Mouse (Mus musculus) limb, embryonic 10.5 days (tissue): ENCODE data around the gene Jmjd8. TPM values are rescaled to one million over a fixed set of nuclear protein-coding genes. Genes with fewer than 3 reads are reported as not detected.

ENCODE experiments used
- DNase-seq: peaks from one replicate; pipeline ENCODE4 v3.0.0-alpha.2; 2017; ENCODE audit warnings: low spot score
- H3K27ac ChIP-seq: fragments of 300-500 bp; sonication (generic); 2 replicates; pipeline ENCODE4 v1.5.1; 2016; ENCODE audit warnings: mild to moderate bottlenecking
- H3K27me3 ChIP-seq: fragments of 300-500 bp; sonication (generic); 2 replicates; pipeline ENCODE4 v1.6.1; 2016; ENCODE audit warnings: low read depth, mild to moderate bottlenecking; ENCODE audit not compliant: poor library complexity, severe bottlenecking
- H3K36me3 ChIP-seq: fragments of 300-500 bp; sonication (generic); 2 replicates; pipeline ENCODE4 v1.6.1; 2016; ENCODE audit warnings: mild to moderate bottlenecking, moderate library complexity
- H3K4me1 ChIP-seq: fragments of 300-500 bp; sonication (generic); 2 replicates; pipeline ENCODE4 v1.6.1; 2016
- H3K4me3 ChIP-seq: fragments of 300-500 bp; sonication (generic); 2 replicates; pipeline ENCODE4 v1.5.1; 2016; ENCODE audit warnings: mild to moderate bottlenecking, moderate library complexity
- H3K9me3 ChIP-seq: fragments of 300-500 bp; sonication (generic); replicated peaks from 2 replicates; pipeline ENCODE4 v1.6.1; 2016; ENCODE audit warnings: mild to moderate bottlenecking
- WGBS: fragments of 180-500 bp; shearing (Covaris S2); methylation state at CpG from one replicate; pipeline ENCODE4 v1.1.7; 2016; 5-methylcytosine and 5-hydroxymethylcytosine counted together
- polyA plus RNA-seq: library from polyadenylated mRNA; unstranded; fragments of >200 nt; fragmentation: Nextera tagmentation; extraction: Ambion mirVana; gene quantifications from 2 replicates; pipeline ENCODE4 v1.2.1, GENCODE M21; 2016

Jmjd8 gene
- polyA plus RNA-seq, 1 experiment from 2014 or later: 54.9 TPM

- WGBS: under 1% methylated on average over 25 of the region's 25 CpGs
- Histone ChIP-seq H3K9me3 (no peaks in the 10 kb centered on the region), H3K36me3 (peaks cover 31% of the 10 kb centered on the region), H3K27me3 (no peaks in the 10 kb centered on the region), H3K4me1 (peaks cover 54% of the 10 kb centered on the region), H3K27ac (peak within 1 kb of the TSS; percentile 92), H3K4me3 (peak within 1 kb of the TSS; percentile 92)
- peak; percentile 96 for DNase-seq
Observed at GRCm38 (mm10) chr17:25874721-25875170, 46.1 kb downstream of the Jmjd8 start, which contains the start of gene Mettl26. Mettl26 (plus strand) TSS chr17:25875074.

GRCm38 (mm10) chr17:25875171-25876136 lies 46.8 kb downstream of the Jmjd8 start:
- WGBS: 2% methylated on average over 59 of the region's 59 CpGs
- H3K36me3 ChIP-seq: peaks cover 36% of the 10 kb centered on the region
- H3K27ac ChIP-seq: peak overlapping the region; percentile 92
- H3K4me1 ChIP-seq: peaks cover 61% of the 10 kb centered on the region
- H3K9me3 ChIP-seq: no peaks in the 10 kb centered on the region
- DNase-seq: peak; percentile 91
- no peaks in the 10 kb centered on the region for H3K27me3 ChIP-seq
- H3K4me3 ChIP-seq: peak overlapping the region; percentile 92

- peak overlapping the region; percentile 92 for H3K4me3 ChIP-seq
- H3K9me3 ChIP-seq: no peaks in the 10 kb centered on the region
- peaks cover 71% of the 10 kb centered on the region for H3K4me1 ChIP-seq
- peaks cover 36% of the 10 kb centered on the region for H3K36me3 ChIP-seq
- no peaks in the 10 kb centered on the region for H3K27me3 ChIP-seq
- peak overlapping the region; percentile 92 for H3K27ac ChIP-seq
- no peak for DNase-seq
- 67% methylated on average over 10 of the region's 10 CpGs for WGBS
Observed at GRCm38 (mm10) chr17:25876347-25876915, 47.8 kb downstream of the Jmjd8 start.

GRCm38 (mm10) chr17:25877025-25877424 lies 48.4 kb downstream of the Jmjd8 start:
- Histone ChIP-seq H3K4me1 (peaks cover 77% of the 10 kb centered on the region), H3K36me3 (peaks cover 36% of the 10 kb centered on the region), H3K27ac (no peak overlapping the region), H3K27me3 (no peaks in the 10 kb centered on the region), H3K9me3 (no peaks in the 10 kb centered on the region), H3K4me3 (peak overlapping the region; percentile 92)
- 91% methylated on average over 3 of the region's 3 CpGs for WGBS
- no peak for DNase-seq

- Histone ChIP-seq H3K9me3 (no peaks in the 10 kb centered on the region), H3K27me3 (no peaks in the 10 kb centered on the region), H3K36me3 (peaks cover 46% of the 10 kb centered on the region), H3K4me1 (peaks cover 86% of the 10 kb centered on the region), H3K4me3 (0 out of 2 replicates have a peak overlapping the region, but pooled peaks have one; percentile 10), H3K27ac (peak overlapping the region; percentile 25; the same call in 1 of the 2 replicates)
- WGBS: 95% methylated on average over 32 of the region's 32 CpGs
- peak; percentile 30 for DNase-seq
Observed at GRCm38 (mm10) chr17:25877741-25878610, 49.3 kb downstream of the Jmjd8 start.

GRCm38 (mm10) chr17:25878611-25879180 lies 50.0 kb downstream of the Jmjd8 start:
- 0 out of 2 replicates have a peak overlapping the region, but pooled peaks have one; percentile 10 for H3K4me3 ChIP-seq
- no peaks in the 10 kb centered on the region for H3K9me3 ChIP-seq
- H3K36me3 ChIP-seq: peaks cover 53% of the 10 kb centered on the region
- peak overlapping the region; percentile 25; the same call in 1 of the 2 replicates for H3K27ac ChIP-seq
- 91% methylated on average over 19 of the region's 19 CpGs for WGBS
- DNase-seq: peak; percentile 27
- H3K27me3 ChIP-seq: no peaks in the 10 kb centered on the region
- H3K4me1 ChIP-seq: peaks cover 86% of the 10 kb centered on the region

GRCm38 (mm10) chr17:25879261-25879660 lies 50.6 kb downstream of the Jmjd8 start:
- 51% methylated on average over 4 of the region's 4 CpGs for WGBS
- Histone ChIP-seq H3K27ac (0 out of 2 replicates have a peak overlapping the region, but pooled peaks have one; percentile 79), H3K4me1 (peaks cover 85% of the 10 kb centered on the region), H3K36me3 (peaks cover 58% of the 10 kb centered on the region), H3K9me3 (no peaks in the 10 kb centered on the region), H3K4me3 (no peak overlapping the region), H3K27me3 (no peaks in the 10 kb centered on the region)
- DNase-seq: peak; percentile 45

- Histone ChIP-seq H3K36me3 (peaks cover 63% of the 10 kb centered on the region), H3K27ac (peak overlapping the region; percentile 79), H3K4me1 (peaks cover 83% of the 10 kb centered on the region), H3K4me3 (0 out of 2 replicates have a peak overlapping the region, but pooled peaks have one; percentile 19), H3K27me3 (no peaks in the 10 kb centered on the region), H3K9me3 (no peaks in the 10 kb centered on the region)
- 78% methylated on average over 8 of the region's 8 CpGs for WGBS
- peak; percentile 30 for DNase-seq
Observed at GRCm38 (mm10) chr17:25879750-25880149, 51.1 kb downstream of the Jmjd8 start.

GRCm38 (mm10) chr17:25880196-25880910 lies 51.7 kb downstream of the Jmjd8 start, which contains the start of gene Wfikkn1:
Wfikkn1 (minus strand) TSS chr17:25880858.
- Histone ChIP-seq H3K4me3 (peak within 1 kb of the TSS; percentile 20; the same call in 1 of the 2 replicates), H3K27me3 (no peaks in the 10 kb centered on the region), H3K27ac (peak within 1 kb of the TSS; percentile 79), H3K4me1 (peaks cover 83% of the 10 kb centered on the region), H3K36me3 (peaks cover 69% of the 10 kb centered on the region), H3K9me3 (no peaks in the 10 kb centered on the region)
- WGBS: 17% methylated on average over 5 of the region's 5 CpGs
- peak; percentile 43 for DNase-seq

GRCm38 (mm10) chr17:25880913-25881641 lies 52.4 kb downstream of the Jmjd8 start:
- Histone ChIP-seq H3K27me3 (no peaks in the 10 kb centered on the region), H3K27ac (peak overlapping the region; percentile 79), H3K9me3 (no peaks in the 10 kb centered on the region), H3K36me3 (peaks cover 71% of the 10 kb centered on the region), H3K4me1 (peaks cover 75% of the 10 kb centered on the region), H3K4me3 (peak overlapping the region; percentile 20; the same call in 1 of the 2 replicates)
- DNase-seq: peak; percentile 62
- under 1% methylated on average over 5 of the region's 5 CpGs for WGBS
